Mouse (Mus musculus) midbrain, embryonic 14.5 days (tissue): Measurements from ENCODE around the gene Ptprr. TPM values are rescaled to one million over a fixed set of nuclear protein-coding genes. Genes with fewer than 3 reads are reported as not detected.
A peak's percentile ranks its signal among the peaks of the same experiment; 100 is the strongest.

Source experiments
- ATAC-seq: fragments of 200-750 bp; cut with Nextera tagmentation; 2 replicates; pipeline ENCODE4 v1.8.0; 2017; ENCODE audit warnings: moderate number of reproducible peaks, moderate library complexity; ENCODE audit not compliant: low FRiP score, low TSS enrichment
- DNase-seq: peaks from one replicate; pipeline ENCODE4 v3.0.0-alpha.2; 2015
- H3K27ac ChIP-seq: fragments of 300-500 bp; sonication (generic); replicated peaks from 2 replicates; pipeline ENCODE4 v1.5.1; 2014; ENCODE audit warnings: mild to moderate bottlenecking, low read depth, low read length, moderate library complexity
- H3K27me3 ChIP-seq: fragments of 300-500 bp; sonication (generic); 2 replicates; pipeline ENCODE4 v1.6.1; 2014; ENCODE audit warnings: low read length, control low read depth, mixed read lengths; ENCODE audit not compliant: control insufficient read depth, insufficient read depth
- H3K36me3 ChIP-seq: fragments of 300-500 bp; sonication (generic); 2 replicates; pipeline ENCODE4 v1.6.1; 2014; ENCODE audit warnings: low read length, control low read depth; ENCODE audit not compliant: control insufficient read depth, insufficient read depth
- H3K4me1 ChIP-seq: fragments of 300-500 bp; sonication (generic); 2 replicates; pipeline ENCODE4 v1.6.1; 2014; ENCODE audit warnings: mild to moderate bottlenecking, antibody characterized with exemption, low read length, control low read depth; ENCODE audit not compliant: control insufficient read depth, insufficient read depth
- H3K4me2 ChIP-seq: fragments of 300-500 bp; sonication (generic); 2 replicates; pipeline ENCODE4 v1.6.1; 2014; ENCODE audit warnings: mild to moderate bottlenecking, low read length, moderate library complexity
- H3K4me3 ChIP-seq: fragments of 300-500 bp; sonication (generic); replicated peaks from 2 replicates; pipeline ENCODE4 v1.5.1; 2014; ENCODE audit warnings: low read depth, low read length
- H3K9ac ChIP-seq: fragments of 300-500 bp; sonication (generic); replicated peaks from 2 replicates; pipeline ENCODE4 v1.6.1; 2014; ENCODE audit warnings: mild to moderate bottlenecking, low read length, moderate library complexity
- H3K9me3 ChIP-seq: fragments of 300-500 bp; sonication (generic); 2 replicates; pipeline ENCODE4 v1.6.1; 2016; ENCODE audit warnings: low read length, control low read depth, mixed read lengths; ENCODE audit not compliant: control insufficient read depth
- WGBS: fragments of 180-500 bp; shearing (Covaris S2); extraction: QIAGEN DNeasy Blood & Tissue Kit; methylation state at CpG from one replicate; pipeline ENCODE4 v1.1.7; 2014; 5-methylcytosine and 5-hydroxymethylcytosine counted together
- polyA plus RNA-seq: library from polyadenylated mRNA; unstranded; fragments of >200 nt; fragmentation: Nextera tagmentation; extraction: Ambion mirVana; gene quantifications from 2 replicates; pipeline ENCODE4 v1.2.1, GENCODE M21; 2014

Gene Ptprr
- polyA plus RNA-seq, 1 experiment from 2014 or later, result 17.7 TPM

- no peak for DNase-seq
- peak overlapping the region; percentile 42 for H3K9ac ChIP-seq
- H3K4me2 ChIP-seq, result peak overlapping the region; percentile 95
- no peaks in the 10 kb centered on the region for H3K9me3 ChIP-seq
- H3K36me3 ChIP-seq, result no peaks in the 10 kb centered on the region
- WGBS, result 16% methylated on average over 7 of the region's 7 CpGs
- H3K4me3 ChIP-seq, result peak overlapping the region; percentile 43
- peaks cover 15% of the 10 kb centered on the region for H3K27me3 ChIP-seq
- ATAC-seq, result no peak
- H3K4me1 ChIP-seq, result peaks cover 9% of the 10 kb centered on the region
- no peak overlapping the region for H3K27ac ChIP-seq
Observed at GRCm38 (mm10) chr10:116300824-116301223, 282.8 kb downstream of the Ptprr start.

GRCm38 (mm10) chr10:116301258-116301657 is 283.2 kb downstream of the Ptprr start:
- under 1% methylated on average over 36 of the region's 36 CpGs for WGBS
- Histone ChIP-seq H3K4me2 (peak overlapping the region; percentile 95), H3K9me3 (no peaks in the 10 kb centered on the region), H3K9ac (peak overlapping the region; percentile 42), H3K4me1 (peaks cover 9% of the 10 kb centered on the region), H3K27ac (no peak overlapping the region), H3K36me3 (no peaks in the 10 kb centered on the region), H3K4me3 (peak overlapping the region; percentile 43), H3K27me3 (peaks cover 15% of the 10 kb centered on the region)
- DNase-seq (peak; percentile 72), ATAC-seq (peak; percentile 43; the same call in 1 of the 2 replicates)

GRCm38 (mm10) chr10:116304355-116304754 is 286.3 kb downstream of the Ptprr start:
- no peak overlapping the region for H3K4me2 ChIP-seq
- H3K4me1 ChIP-seq, result peaks cover 9% of the 10 kb centered on the region
- no peak overlapping the region for H3K9ac ChIP-seq
- H3K36me3 ChIP-seq, result no peaks in the 10 kb centered on the region
- no peaks in the 10 kb centered on the region for H3K9me3 ChIP-seq
- ATAC-seq, result no peak
- 95% methylated on average over 4 of the region's 4 CpGs for WGBS
- peaks cover 15% of the 10 kb centered on the region for H3K27me3 ChIP-seq
- DNase-seq, result no peak
- no peak overlapping the region for H3K27ac ChIP-seq
- no peak overlapping the region for H3K4me3 ChIP-seq

- H3K4me3 ChIP-seq, result no peak overlapping the region
Observed at GRCm38 (mm10) chr10:116309460-116309859, 291.4 kb downstream of the Ptprr start.

GRCm38 (mm10) chr10:116310516-116311210 is 292.6 kb downstream of the Ptprr start:
- Histone ChIP-seq H3K36me3 (no peaks in the 10 kb centered on the region), H3K4me1 (no peaks in the 10 kb centered on the region), H3K9ac (no peak overlapping the region), H3K9me3 (no peaks in the 10 kb centered on the region), H3K4me3 (no peak overlapping the region), H3K27ac (no peak overlapping the region), H3K4me2 (no peak overlapping the region), H3K27me3 (no peaks in the 10 kb centered on the region)
- DNase-seq, result no peak
- no peak for ATAC-seq
- 51% methylated on average over 11 of the region's 11 CpGs for WGBS

More at GRCm38 (mm10) chr10:116309460-116309859, 291.4 kb downstream of the Ptprr start:
- Histone ChIP-seq H3K9ac (no peak overlapping the region), H3K9me3 (no peaks in the 10 kb centered on the region), H3K36me3 (no peaks in the 10 kb centered on the region), H3K4me1 (no peaks in the 10 kb centered on the region), H3K27me3 (no peaks in the 10 kb centered on the region), H3K27ac (no peak overlapping the region), H3K4me2 (no peak overlapping the region)
- no peak for ATAC-seq
- DNase-seq, result no peak
- 87% methylated on average over 2 of the region's 2 CpGs for WGBS

GRCm38 (mm10) chr10:116319246-116319645 is 301.2 kb downstream of the Ptprr start:
- no peaks in the 10 kb centered on the region for H3K9me3 ChIP-seq
- no peak overlapping the region for H3K4me2 ChIP-seq
- peak; percentile 94 for DNase-seq
- no peak overlapping the region for H3K9ac ChIP-seq
- H3K4me1 ChIP-seq, result no peaks in the 10 kb centered on the region
- H3K36me3 ChIP-seq, result no peaks in the 10 kb centered on the region
- no peak for ATAC-seq
- 23% methylated on average over 12 of the region's 12 CpGs for WGBS
- no peaks in the 10 kb centered on the region for H3K27me3 ChIP-seq
- no peak overlapping the region for H3K27ac ChIP-seq
- no peak overlapping the region for H3K4me3 ChIP-seq

Other genes starting within 250 kb of the Ptprr start
- gene Tspan8, start 201.4 kb upstream of the Ptprr start, polyA plus RNA-seq, result not detected in 2 replicates
- 0.30 TPM in 1 of 2 replicates, not detected in the other for gene 4933416C03Rik, start 95.7 kb downstream of the Ptprr start, polyA plus RNA-seq